Mouse (Mus musculus): Measurements from ENCODE around the gene Diablo. TPM values are rescaled to one million over a fixed set of nuclear protein-coding genes. Genes with fewer than 3 reads are reported as not detected.

The Diablo gene
- polyA plus RNA-seq (2012; rRNA removed; ENCODE audit: low replicate concordance), result 60.2 and 94.2 TPM in 2 replicates

GRCm38 (mm10) chr5:123523692-123524392 lies at the start of gene Diablo:
TSS of gene Diablo (minus strand) at chr5:123524176.

DNA sequence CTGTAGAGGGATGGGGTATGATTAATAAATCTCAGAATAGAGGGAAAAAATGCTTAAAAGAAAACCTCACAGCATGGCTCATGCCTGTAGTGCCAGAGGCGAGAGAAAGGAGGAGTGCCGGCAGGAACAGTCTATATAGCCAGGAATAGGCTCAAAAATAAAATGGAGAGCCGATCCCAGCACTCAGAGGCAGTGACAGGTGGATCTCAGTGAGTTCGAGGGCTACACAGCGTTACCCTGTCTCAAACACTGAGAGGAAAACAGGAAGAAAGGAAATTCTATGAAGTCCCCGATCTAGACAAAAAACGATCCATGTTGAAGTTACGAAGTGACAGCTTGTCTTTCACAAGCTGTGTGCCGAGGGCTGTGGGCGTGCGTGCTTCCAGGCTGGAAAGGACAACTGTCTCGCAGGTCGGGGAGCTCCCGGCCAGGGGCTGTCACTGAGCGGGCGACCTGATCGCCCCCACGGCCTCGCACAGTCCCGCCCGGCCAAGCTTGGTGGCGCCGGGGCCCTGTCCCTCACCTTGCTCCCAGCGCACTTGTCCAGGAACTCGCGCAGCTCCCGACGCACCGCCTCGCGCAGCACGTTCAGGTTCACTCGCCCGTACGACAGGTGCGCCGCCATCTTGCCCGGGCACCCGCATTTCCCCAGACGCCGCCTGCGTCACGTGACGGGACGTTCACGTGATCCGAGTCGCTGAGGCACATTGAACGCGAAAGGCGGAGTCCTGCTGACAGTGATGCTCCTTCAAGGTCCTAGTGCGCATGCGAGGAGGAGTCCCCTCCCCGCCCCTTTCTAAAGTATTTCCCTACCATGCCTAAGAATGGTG lies 48.6 kb upstream of the Diablo start, which contains the start of gene Vps33a:
Vps33a (minus strand) TSS at position 682 of the 830 bp plus-strand sequence.

DNA sequence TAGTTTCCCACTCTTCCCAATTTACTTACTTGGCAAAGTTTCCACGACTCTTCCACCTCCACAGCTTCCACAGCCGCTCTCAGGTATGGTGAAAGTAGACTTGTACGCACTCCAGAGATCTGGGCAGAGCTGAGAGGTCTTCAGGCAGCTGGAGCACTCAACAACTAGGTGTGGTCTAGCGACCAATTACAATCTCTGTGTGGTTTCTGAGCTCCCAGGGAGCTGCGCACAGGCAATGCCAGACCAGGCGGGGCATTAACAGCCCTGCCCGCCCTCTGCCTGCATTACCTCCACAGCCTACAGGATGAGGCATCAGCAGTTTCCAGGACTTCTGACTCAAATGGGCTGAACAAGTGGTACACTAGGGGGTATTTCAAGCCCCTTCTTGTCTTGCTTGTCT lies 1.3 kb upstream of the Diablo start, which contains the start of gene Gm49027:
Gm49027 (minus strand) TSS at position 208 of the 400 bp plus-strand sequence.

DNA sequence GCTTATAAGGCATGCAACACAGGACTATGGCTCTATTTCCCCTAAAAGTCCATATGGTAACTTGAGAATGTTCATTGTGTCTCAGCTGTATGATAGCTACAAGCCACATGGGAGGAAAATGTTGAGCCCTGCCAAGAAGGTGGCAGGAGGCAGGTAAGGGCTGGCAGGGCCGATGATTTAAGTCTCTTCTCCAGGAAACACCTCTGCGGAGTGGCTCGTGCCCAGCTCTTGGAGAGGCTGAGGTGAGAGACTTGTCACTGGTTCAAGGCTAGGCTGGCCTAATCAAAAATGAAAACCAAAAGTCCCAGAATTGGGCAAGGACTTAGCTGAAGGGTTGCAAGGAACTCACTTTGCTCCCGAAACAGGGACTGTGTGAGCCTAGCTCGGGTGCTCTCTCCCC lies 13.8 kb downstream of the Diablo start, which contains the start of gene B3gnt4:
B3gnt4 (plus strand) TSS at position 301 of the 400 bp plus-strand sequence.

GRCm38 (mm10) chr5:123489112-123489785 lies 34.7 kb downstream of the Diablo start, which contains the start of the genes Lrrc43 and Il31:
TSS of gene Lrrc43 (plus strand) at chr5:123489305.
TSS of gene Il31 (minus strand) at chr5:123489489.

Other genes starting within 250 kb of the Diablo start
- gene Bcl7a, start 180.3 kb downstream of the Diablo start, polyA plus RNA-seq (2012; rRNA removed; ENCODE audit: low replicate concordance), result 6.8 and 9.1 TPM in 2 replicates
- gene Mlxip, start 129.4 kb downstream of the Diablo start, polyA plus RNA-seq (2012; rRNA removed; ENCODE audit: low replicate concordance), result 87.5 and 91.0 TPM in 2 replicates
- gene Lrrc43, start 34.9 kb downstream of the Diablo start, polyA plus RNA-seq (2012; rRNA removed; ENCODE audit: low replicate concordance), result not detected in 2 replicates
- not detected in 2 replicates for gene Il31, start 34.7 kb downstream of the Diablo start, polyA plus RNA-seq (2012; rRNA removed; ENCODE audit: low replicate concordance)
- 0.59 and 0.79 TPM in 2 replicates for gene B3gnt4, start 13.7 kb downstream of the Diablo start, polyA plus RNA-seq (2012; rRNA removed; ENCODE audit: low replicate concordance)
- 2.1 and 4.4 TPM in 2 replicates for gene Gm49027, start 1.3 kb upstream of the Diablo start, polyA plus RNA-seq (2012; rRNA removed; ENCODE audit: low replicate concordance)
- gene Vps33a, start 48.9 kb upstream of the Diablo start, polyA plus RNA-seq (2012; rRNA removed; ENCODE audit: low replicate concordance), result 14.8 and 22.3 TPM in 2 replicates
- 18.1 and 36.1 TPM in 2 replicates for gene Clip1, start 160.4 kb upstream of the Diablo start, polyA plus RNA-seq (2012; rRNA removed; ENCODE audit: low replicate concordance)
- 17.7 and 30.9 TPM in 2 replicates for gene Zcchc8, start 196.9 kb upstream of the Diablo start, polyA plus RNA-seq (2012; rRNA removed; ENCODE audit: low replicate concordance)
- gene Rsrc2, start 225.2 kb upstream of the Diablo start, polyA plus RNA-seq (2012; rRNA removed; ENCODE audit: low replicate concordance), result 7.7 and 16.7 TPM in 2 replicates
- gene Kntc1, start 225.5 kb upstream of the Diablo start, polyA plus RNA-seq (2012; rRNA removed; ENCODE audit: low replicate concordance), result 0.22 and 0.45 TPM in 2 replicates

Data from mammary gland, adult 2 months (tissue).